Mouse (Mus musculus): Measurements from ENCODE around the gene Ppp3ca. TPM values are rescaled to one million over a fixed set of nuclear protein-coding genes. Genes with fewer than 3 reads are reported as not detected.

The Ppp3ca gene
- total RNA-seq (2023; ENCODE audit: inconsistent age) = 145 to 168 TPM (median 160 TPM) in 4 replicates

GRCm38 (mm10) chr3:136670110-136670359 lies at the start of gene Ppp3ca:
Gene Ppp3ca, plus strand, starts transcription at chr3:136670124.

All from B cell, adult (primary cell).